Mouse (Mus musculus) ovary, postnatal 36 days (tissue): ENCODE results near the gene Tro.

ENCODE experiments used
- DNase-seq: peaks from one replicate; pipeline ENCODE4 v3.0.0; 2022; ENCODE audit warnings: low spot score, mixed read lengths

Tro gene

DNA sequence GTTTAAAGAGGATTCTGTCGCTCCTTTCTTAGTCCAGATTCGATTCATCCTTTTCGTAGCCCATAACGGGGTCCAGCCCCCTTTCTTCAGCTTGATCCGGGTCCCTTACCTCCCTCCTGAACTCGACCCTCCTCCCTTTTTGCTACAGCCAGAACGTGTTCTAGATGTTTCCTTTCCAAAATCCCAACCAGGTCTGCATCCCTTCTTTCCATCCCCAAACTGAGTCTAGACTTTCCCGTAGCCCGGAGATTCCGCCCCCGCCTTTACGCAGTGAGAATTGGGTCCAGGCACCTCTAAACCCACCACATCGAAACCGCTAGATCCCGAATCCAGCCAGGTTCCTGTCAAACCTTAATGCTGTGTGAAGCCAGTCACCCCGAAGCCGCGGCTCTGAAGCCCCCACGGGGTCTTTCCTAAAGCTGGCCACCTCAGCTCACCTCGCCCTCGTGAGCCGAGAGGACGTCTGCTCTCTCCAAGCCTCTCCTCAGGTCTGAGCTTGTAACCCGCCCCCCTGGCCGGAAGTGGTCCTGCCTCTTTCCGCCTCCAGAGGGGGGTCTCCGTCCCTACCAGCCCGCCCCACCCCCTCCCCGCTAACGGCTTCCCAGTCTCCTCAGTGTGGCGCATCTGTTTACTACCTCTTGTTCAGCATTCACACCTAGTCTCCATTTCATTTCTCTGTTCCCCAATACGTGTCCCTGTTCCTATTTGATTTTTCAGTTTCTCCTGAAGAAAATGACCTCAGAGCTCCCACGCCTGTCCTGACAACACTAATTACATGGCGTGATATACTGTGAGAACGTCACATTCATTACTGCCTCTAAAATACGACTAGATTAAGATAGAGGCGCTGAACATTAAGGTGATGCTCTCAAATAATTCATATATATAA, at the start of gene Tro:
Gene Tro, minus strand, starts transcription at position 676 of the 889 bp plus-strand sequence.
- DNase-seq = no peak

DNA sequence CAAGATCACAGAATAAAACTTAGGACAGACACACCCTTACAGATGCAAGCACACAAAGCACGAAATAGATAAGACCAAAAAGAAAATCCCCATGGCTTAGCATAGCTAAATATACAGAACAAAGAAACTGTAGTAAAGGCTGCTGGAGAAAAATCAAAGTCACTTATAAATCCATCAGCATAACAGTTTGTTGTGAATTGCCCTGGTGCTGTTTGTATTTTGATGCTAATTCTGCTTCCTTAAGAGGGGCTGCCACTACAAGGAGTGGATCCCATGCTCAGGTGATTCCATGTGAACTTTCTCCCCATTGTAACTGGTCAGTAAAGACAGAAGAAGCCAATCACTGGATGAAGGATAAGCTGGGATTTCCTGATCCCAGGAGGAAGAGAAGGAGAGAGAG, 20.1 kb upstream of the Tro start:
- DNase-seq = no peak

DNA sequence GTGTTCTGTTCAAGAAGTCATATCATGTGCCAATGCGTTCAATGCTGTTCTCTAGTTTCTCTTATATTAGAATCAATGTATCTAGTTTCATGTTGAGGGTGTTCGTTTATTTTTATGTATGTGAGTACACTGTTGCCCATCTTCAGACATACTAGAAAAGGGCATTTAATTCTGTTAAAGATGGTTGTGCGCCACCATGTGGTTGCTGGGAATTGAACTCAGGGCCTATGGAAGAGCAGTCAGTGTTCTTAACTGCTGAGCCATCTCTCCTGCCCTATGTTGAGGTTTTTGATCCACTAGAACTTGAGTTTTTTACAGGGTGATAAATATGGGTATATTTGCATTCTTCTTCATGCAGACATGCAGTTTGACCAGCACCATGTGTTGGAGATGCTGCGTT, 5.4 kb upstream of the Tro start:
- no peak for DNase-seq

DNA sequence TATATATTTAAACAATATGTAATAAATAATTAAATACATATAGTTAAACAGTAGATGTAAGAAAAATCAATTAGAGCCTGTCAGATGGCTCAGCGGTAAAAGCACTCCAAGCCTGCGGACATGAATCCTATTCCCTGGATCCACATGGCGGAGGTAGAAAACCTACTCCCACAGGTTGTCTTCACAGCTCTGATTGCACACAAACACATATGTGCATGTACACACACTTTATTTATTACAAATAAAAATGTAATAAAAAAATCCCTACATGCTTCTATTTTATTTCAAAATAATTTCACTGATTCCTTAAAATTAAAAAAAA, 375 bp upstream of the Tro start:
- no peak for DNase-seq

DNA sequence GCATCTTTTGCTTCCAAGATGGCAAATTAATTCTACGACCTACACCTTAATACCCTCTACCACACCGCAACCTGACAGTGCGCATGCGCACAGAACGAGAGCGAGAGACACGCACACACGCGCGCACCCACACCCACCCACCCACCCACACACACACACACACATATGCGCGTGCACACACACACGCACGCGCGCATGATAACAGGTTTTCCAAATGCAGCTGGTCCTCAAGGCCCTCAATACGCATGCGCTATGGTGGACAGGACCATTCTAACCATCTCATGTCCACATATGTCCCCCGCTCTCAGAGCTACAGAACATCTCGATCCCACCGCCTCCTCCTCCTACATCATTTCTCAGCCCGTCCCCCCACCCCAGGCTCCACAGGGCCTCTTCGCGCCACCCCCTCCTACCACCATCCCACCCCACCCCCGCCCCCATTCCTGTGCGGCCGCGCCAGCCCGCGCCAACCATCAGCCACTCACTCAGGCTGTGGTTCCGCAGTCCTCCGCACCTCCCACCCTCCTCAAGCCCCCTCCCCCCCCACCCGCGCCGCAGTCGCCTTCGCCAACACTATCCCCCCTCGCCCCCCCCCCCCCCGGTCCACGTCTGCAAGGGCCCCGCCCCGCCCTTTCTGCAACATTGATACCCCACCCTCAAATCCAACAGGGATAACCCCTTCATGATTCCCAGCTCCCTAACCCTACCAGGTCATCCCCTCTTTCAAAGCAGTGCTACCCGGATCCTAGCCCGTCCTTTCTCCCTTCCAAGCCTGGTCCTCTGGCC, 1.1 kb downstream of the Tro start:
- no peak for DNase-seq

DNA sequence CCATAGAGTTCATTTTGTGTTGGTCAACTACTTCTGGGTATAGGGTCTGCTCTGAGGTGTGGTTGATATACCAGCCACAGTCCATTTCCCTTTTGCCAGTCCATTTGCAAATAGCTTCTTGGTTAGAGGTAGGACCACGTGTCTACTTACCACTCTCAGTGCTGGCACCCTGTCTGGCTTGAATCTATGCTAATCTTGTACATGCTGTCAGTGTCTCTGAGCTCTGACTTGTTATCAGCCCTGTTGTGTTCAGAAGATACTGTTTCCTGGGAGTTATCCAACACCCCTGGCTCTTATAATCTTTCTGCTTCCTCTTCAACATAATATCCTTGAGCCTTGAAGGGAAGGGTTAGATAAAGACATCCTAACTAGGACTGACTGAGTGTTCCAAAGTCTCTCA, 21.0 kb downstream of the Tro start:
- no peak for DNase-seq

DNA sequence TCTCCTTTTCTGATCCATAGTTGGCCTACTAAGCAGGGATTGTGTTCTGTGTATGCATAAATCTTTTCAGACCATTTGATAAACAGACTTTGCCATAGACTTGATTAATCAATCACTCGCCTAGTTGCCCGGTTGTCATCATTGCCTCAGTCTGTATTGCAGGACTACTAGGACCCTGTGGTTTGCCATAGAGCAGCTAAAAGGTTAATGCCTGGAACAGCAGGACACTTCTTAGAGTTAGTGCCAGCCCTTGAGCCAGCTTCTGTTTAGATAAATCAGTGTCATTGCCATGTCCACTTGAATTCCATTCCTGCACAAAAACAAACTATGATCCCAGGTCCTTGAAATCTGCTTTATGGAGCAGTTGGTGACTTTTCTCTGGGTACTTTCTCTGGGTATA, 58.5 kb downstream of the Tro start:
- DNase-seq = no peak
